Mouse (Mus musculus) leukemia stem cell, adult 10-12 weeks (primary cell): ENCODE data around the gene Bcorl1. TPM values are rescaled to one million over a fixed set of nuclear protein-coding genes. Genes with fewer than 3 reads are reported as not detected.

Experiments
- polyA plus RNA-seq: library from polyadenylated mRNA; stranded (reverse); fragments of >175 nt; gene quantifications from 2 replicates; pipeline ENCODE4 v1.2.3, GENCODE M21; 2012; ENCODE audit warnings: low replicate concordance

The Bcorl1 gene
- polyA plus RNA-seq, result 2.9 and 10.4 TPM in 2 replicates

DNA sequence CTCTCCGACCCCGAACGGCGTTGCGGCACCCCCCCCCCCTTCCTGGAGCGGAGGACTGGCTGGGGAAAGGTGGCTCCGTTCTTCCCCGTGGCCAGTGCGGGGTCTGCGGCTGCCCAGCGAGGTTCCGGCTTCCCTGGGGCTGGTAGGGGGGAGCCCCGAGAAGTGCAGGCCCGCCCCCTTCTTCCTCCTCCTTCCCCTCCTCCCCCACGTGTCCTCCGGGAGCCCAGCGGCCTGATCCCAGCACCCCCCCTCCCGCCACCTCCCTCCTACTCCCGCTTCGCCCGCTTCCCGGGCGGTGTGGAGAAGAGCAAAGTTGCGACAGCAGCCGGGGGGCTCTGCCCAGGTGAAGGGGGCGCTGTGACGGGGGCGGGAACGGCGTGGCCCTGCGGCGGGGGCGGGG is at the start of gene Bcorl1:
Bcorl1 (plus strand) TSS at position 218 of the 400 bp plus-strand sequence.

Other genes with a start within 250 kb of the Bcorl1 start
- 0.07 TPM in 1 of 2 replicates, not detected in the other for gene Xpnpep2, start 232.6 kb upstream of the Bcorl1 start, polyA plus RNA-seq
- 10.5 and 30.4 TPM in 2 replicates for gene Sash3, start 194.9 kb upstream of the Bcorl1 start, polyA plus RNA-seq
- 2.2 and 8.2 TPM in 2 replicates for gene Zdhhc9, start 132.5 kb upstream of the Bcorl1 start, polyA plus RNA-seq
- 2.8 and 7.6 TPM in 2 replicates for gene Utp14a, start 84.5 kb upstream of the Bcorl1 start, polyA plus RNA-seq
- gene Elf4, start 121.8 kb downstream of the Bcorl1 start, polyA plus RNA-seq, result 6.6 and 10.7 TPM in 2 replicates
- 2.0 and 2.7 TPM in 2 replicates for gene Aifm1, start 172.2 kb downstream of the Bcorl1 start, polyA plus RNA-seq
- gene Rab33a, start 177.9 kb downstream of the Bcorl1 start, polyA plus RNA-seq, result 0.30 TPM in 1 of 2 replicates, not detected in the other